Mouse (Mus musculus): ENCODE measurements at regions not wholly inside any gene's neighbourhood (a gene's known extent, or its start where the extent isn't known, plus 50 kb on each side); places are given as distances from the start of the nearest gene placed in this dataset.

DNA sequence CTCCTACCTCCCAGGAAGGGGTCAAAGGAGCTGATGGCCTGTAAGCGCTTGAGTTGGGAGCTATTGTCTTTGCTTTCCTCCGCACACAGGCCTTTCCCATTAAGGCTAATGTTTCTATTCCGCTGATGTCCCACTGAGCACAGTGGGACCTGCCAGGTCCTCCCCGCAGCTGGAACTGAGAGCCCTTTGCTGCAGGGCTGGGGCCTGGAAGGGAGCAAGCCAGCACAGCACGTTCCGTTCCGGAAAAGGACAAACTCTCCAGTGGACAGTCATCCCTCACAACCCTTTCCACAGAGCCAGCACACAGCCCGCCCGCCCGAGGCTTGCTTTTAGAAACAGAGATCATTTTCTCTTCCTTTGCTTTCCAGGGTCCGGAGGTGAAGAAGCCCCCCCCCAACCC lies 116.2 kb upstream of the Usp24 start:
- 38% methylated on average over 11 of the region's 11 CpGs for WGBS (ENCODE audit: insufficient replicate concordance)

DNA sequence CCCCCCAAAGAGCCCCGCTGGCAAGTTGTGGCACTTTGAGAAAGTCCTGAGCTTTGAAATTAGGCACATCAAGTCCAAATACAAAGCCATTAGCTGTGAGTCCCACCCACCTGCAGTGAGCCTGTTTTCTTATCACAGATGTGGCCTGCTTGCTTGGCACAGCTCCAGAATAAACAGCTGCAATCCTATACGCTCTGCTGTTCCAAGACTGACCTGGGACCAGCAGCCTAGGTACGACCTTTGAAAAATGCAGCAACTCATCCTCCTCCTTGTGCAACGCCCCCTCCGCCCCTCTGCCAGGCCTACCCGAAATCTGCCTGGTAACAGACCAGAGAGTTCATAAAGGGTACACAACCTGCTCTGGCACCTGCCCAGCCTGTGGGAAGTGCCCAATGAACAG lies 115.8 kb upstream of the Usp24 start:
- no peaks in the 10 kb centered on the region for H3K9me3 ChIP-seq (ENCODE audit: control insufficient read depth, low read length)
- ATAC-seq (ENCODE audit: insufficient read depth) = peak; percentile 65
- TF ChIP-seq CTCF (IDR thresholded peaks at IDR 0.05; ENCODE audit: low read depth) (no peak), EP300 (IDR thresholded peaks at IDR 0.05; ENCODE audit: low read depth) (no peak)
- no peak overlapping the region for H3K4me3 ChIP-seq (ENCODE audit: insufficient read depth in 1 of 2, low read depth in 2 of 2, low read length in 2 of 2)
- no peak overlapping the region for H3K9ac ChIP-seq (replicated peaks)
- peak; percentile 13 to 36 (median 17) for DNase-seq (ENCODE audit: low read depth in 3 of 3, low spot score in 3 of 3)
- no peak overlapping the region for H3K4me2 ChIP-seq (ENCODE audit: low read depth)
- no peaks in the 10 kb centered on the region for H3K4me1 ChIP-seq (replicated peaks; ENCODE audit: control insufficient read depth in 2 of 2, insufficient read depth in 2 of 2, low read length in 1 of 2)
- no peak overlapping the region for H3K27ac ChIP-seq
- no peaks in the 10 kb centered on the region for H3K27me3 ChIP-seq (ENCODE audit: control insufficient read depth, insufficient read depth, low read length)
- H3K36me3 ChIP-seq (replicated peaks; ENCODE audit: control insufficient read depth, insufficient read depth, low read depth) = no peaks in the 10 kb centered on the region
- WGBS (ENCODE audit: insufficient replicate concordance) = 50% methylated on average over 6 of the region's 6 CpGs

More for the DNA sequence above, 116.2 kb upstream of the Usp24 start:
- no peak overlapping the region; the same call in 1 of the 2 replicates for H3K27ac ChIP-seq
- H3K4me2 ChIP-seq (ENCODE audit: low read depth) = no peak overlapping the region
- no peak overlapping the region for H3K4me3 ChIP-seq (ENCODE audit: insufficient read depth in 1 of 2, low read depth in 2 of 2, low read length in 2 of 2)
- H3K4me1 ChIP-seq (replicated peaks; ENCODE audit: control insufficient read depth in 2 of 2, insufficient read depth in 2 of 2, low read length in 1 of 2) = no peaks in the 10 kb centered on the region
- no peaks in the 10 kb centered on the region for H3K36me3 ChIP-seq (replicated peaks; ENCODE audit: control insufficient read depth, insufficient read depth, low read depth)
- no peaks in the 10 kb centered on the region for H3K27me3 ChIP-seq (ENCODE audit: control insufficient read depth, insufficient read depth, low read length)
- H3K9me3 ChIP-seq (ENCODE audit: control insufficient read depth, low read length) = no peaks in the 10 kb centered on the region
- TF ChIP-seq EP300 (IDR thresholded peaks at IDR 0.05; ENCODE audit: low read depth) (no peak), CTCF (IDR thresholded peaks at IDR 0.05; ENCODE audit: low read depth) (no peak)
- DNase-seq (ENCODE audit: low read depth in 3 of 3, low spot score in 3 of 3) (no peak), ATAC-seq (ENCODE audit: insufficient read depth) (no peak)
- no peak overlapping the region for H3K9ac ChIP-seq (replicated peaks)

- Histone ChIP-seq H3K4me2 (ENCODE audit: low read depth) (no peak overlapping the region), H3K4me3 (ENCODE audit: insufficient read depth in 1 of 2, low read depth in 2 of 2, low read length in 2 of 2) (no peak overlapping the region), H3K9ac (replicated peaks) (no peak overlapping the region), H3K36me3 (replicated peaks; ENCODE audit: control insufficient read depth, insufficient read depth, low read depth) (no peaks in the 10 kb centered on the region), H3K27ac (no peak overlapping the region), H3K9me3 (ENCODE audit: control insufficient read depth, low read length) (no peaks in the 10 kb centered on the region), H3K27me3 (ENCODE audit: control insufficient read depth, insufficient read depth, low read length) (no peaks in the 10 kb centered on the region), H3K4me1 (replicated peaks; ENCODE audit: control insufficient read depth in 2 of 2, insufficient read depth in 2 of 2, low read length in 1 of 2) (no peaks in the 10 kb centered on the region)
- no peak for DNase-seq (ENCODE audit: low read depth in 3 of 3, low spot score in 3 of 3)
- no peak for TF ChIP-seq EP300 (IDR thresholded peaks at IDR 0.05; ENCODE audit: low read depth)
- no peak for TF ChIP-seq CTCF (IDR thresholded peaks at IDR 0.05; ENCODE audit: low read depth)
- 47% methylated on average over 3 of the region's 3 CpGs for WGBS (ENCODE audit: insufficient replicate concordance)
- ATAC-seq (ENCODE audit: insufficient read depth) = no peak
Measured at GRCm38 (mm10) chr4:106202554-106202953, 113.5 kb upstream of the Usp24 start.

DNA sequence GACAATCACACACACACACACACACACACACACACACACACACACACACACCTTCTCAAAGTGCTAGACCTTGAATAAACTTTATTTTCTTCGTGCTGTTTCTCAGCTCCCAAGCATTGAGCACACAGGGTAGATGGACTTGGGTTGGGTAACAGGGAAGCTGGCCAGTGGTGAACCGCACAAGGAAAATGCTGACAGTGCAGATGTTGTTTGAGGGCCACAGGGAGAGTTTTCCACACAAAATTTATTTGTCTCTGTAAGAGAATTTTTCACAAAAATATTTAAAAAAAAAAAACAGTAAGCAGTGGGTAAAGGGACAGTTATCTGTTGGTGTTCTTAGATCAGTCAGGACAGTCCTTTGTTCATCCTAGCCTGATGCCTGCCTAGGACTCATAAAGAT lies 110.8 kb upstream of the Usp24 start:
- TF ChIP-seq CTCF (IDR thresholded peaks at IDR 0.05; ENCODE audit: low read depth) = no peak
- no peak for TF ChIP-seq EP300 (IDR thresholded peaks at IDR 0.05; ENCODE audit: low read depth)
- Histone ChIP-seq H3K27me3 (ENCODE audit: control insufficient read depth, insufficient read depth, low read length) (no peaks in the 10 kb centered on the region), H3K4me1 (replicated peaks; ENCODE audit: control insufficient read depth in 2 of 2, insufficient read depth in 2 of 2, low read length in 1 of 2) (no peaks in the 10 kb centered on the region), H3K36me3 (replicated peaks; ENCODE audit: control insufficient read depth, insufficient read depth, low read depth) (no peaks in the 10 kb centered on the region), H3K4me3 (ENCODE audit: insufficient read depth in 1 of 2, low read depth in 2 of 2, low read length in 2 of 2) (no peak overlapping the region), H3K9ac (replicated peaks) (no peak overlapping the region), H3K27ac (no peak overlapping the region), H3K9me3 (ENCODE audit: control insufficient read depth, low read length) (no peaks in the 10 kb centered on the region), H3K4me2 (ENCODE audit: low read depth) (no peak overlapping the region)
- WGBS (ENCODE audit: insufficient replicate concordance) = 61% methylated on average over 2 of the region's 2 CpGs
- DNase-seq (ENCODE audit: low read depth in 3 of 3, low spot score in 3 of 3) (no peak), ATAC-seq (ENCODE audit: insufficient read depth) (no peak)

- Histone ChIP-seq H3K9ac (replicated peaks) (no peak overlapping the region), H3K9me3 (ENCODE audit: control insufficient read depth, low read length) (no peaks in the 10 kb centered on the region), H3K27me3 (ENCODE audit: control insufficient read depth, insufficient read depth, low read length) (no peaks in the 10 kb centered on the region), H3K4me2 (ENCODE audit: low read depth) (no peak overlapping the region), H3K4me3 (ENCODE audit: insufficient read depth in 1 of 2, low read depth in 2 of 2, low read length in 2 of 2) (no peak overlapping the region), H3K27ac (no peak overlapping the region), H3K36me3 (replicated peaks; ENCODE audit: control insufficient read depth, insufficient read depth, low read depth) (no peaks in the 10 kb centered on the region), H3K4me1 (replicated peaks; ENCODE audit: control insufficient read depth in 2 of 2, insufficient read depth in 2 of 2, low read length in 1 of 2) (no peaks in the 10 kb centered on the region)
- 46% methylated on average over 2 of the region's 2 CpGs for WGBS (ENCODE audit: insufficient replicate concordance)
- DNase-seq (ENCODE audit: low read depth in 3 of 3, low spot score in 3 of 3) = no peak
- ATAC-seq (ENCODE audit: insufficient read depth) = no peak
- TF ChIP-seq EP300 (IDR thresholded peaks at IDR 0.05; ENCODE audit: low read depth) (no peak), CTCF (IDR thresholded peaks at IDR 0.05; ENCODE audit: low read depth) (0 out of 2 replicates have a peak, but pooled peaks have one; percentile 12)
Measured at GRCm38 (mm10) chr4:106206023-106206422, 110.0 kb upstream of the Usp24 start.

All from liver, embryonic 14.5 days (tissue).